Mouse (Mus musculus): Measurements from ENCODE around the gene Zfp334.

Gene Zfp334

DNA sequence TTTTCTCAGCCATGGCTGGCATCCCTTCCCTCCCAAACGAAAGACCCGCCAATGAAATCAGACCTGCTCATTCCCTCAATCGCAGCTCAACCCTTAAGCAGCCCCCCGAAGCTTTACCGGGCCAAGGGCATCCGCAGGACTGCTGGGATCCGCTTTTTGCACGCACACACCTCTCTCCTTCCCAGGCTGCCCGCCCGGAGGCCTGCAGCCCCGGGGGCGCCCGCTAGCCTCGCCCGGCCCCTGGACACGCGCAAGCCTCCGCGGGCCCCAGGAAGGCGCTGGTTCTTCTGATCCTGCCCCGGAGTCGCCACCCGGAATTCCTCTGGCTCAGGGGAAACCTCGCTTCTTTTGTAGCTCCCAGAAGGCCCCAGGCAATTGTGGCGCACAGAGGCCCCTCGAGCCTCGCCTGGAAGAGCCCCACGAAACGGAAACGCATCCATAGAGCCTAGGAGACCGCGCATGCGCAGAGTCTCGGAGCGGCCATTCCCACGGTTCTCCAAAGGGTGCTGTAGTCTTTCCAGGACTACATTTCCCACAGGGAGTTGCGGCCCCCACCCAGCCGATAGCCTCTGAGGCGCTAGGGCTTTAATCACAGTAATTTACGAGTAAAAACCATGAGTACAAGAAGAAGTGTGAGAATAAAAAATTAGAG, at the start of gene Zfp334:
TSS of gene Zfp334 (minus strand) at position 416 of the 652 bp plus-strand sequence.
- DNase-seq (ENCODE audit: low spot score in 2 of 2), result peak in 1 of 2 experiments; percentile 23

DNA sequence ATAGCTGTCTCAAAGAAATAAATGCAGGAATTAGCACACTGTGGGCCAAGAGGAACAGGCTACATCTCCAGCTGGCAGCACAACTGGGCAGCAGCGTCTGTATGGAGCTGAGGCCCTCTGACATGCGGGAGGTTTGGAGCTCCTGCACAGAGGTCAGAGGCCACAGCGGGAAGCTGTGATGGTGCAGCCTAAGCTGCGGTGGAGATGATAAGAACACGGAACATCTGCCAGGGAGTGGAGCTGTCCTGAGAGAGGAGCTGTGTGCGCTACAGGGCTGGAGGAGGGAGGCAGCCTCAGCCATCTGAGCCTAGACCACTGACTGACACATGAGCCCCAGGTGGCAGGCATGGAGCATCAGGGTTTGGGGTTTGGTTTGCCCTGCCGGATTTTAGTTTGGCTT, 40.6 kb upstream of the Zfp334 start:
- DNase-seq (ENCODE audit: low spot score in 2 of 2), result no peak

DNA sequence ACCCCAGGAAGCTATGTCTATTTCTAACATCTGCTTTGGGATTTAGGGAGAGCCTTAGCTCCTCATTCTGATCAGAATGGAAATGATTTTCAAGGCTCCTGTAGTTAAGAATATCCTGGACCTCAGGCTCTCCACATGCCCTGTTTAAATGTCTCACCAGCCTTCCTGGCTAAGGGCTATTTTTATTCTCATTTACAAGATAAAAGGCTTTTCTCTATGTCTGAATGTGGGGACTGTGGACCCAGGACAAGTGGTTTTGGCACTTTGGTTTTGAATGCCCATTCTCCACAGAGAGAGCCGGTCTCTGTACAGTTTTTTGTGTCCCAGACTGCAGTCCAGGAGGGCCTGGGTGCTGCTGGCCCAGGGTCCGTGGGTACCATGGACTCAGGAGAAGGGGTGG, 32.1 kb upstream of the Zfp334 start:
- DNase-seq (ENCODE audit: low spot score in 2 of 2), result no peak

DNA sequence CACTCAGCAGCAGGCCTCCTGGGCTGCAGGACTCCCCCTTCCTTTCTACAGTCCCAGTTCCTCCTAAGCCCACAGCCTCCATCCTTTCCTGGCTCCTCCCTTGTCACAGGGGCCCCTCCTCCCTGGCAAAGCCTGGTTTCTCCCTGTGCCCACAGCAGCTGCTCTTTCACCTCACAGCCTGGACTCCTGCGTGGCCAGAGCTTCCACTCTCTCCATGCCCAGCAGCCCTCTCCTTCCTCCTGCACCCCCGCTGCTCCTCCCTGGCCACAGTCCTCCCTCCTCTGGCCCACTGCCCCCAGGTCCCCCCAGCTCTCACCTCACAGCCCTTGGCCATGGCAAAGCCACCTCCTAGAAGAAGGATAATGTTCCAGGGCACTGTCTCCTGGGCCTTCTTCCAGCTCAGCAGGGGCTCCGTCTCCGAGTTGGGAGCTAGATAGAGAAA, 31.6 kb upstream of the Zfp334 start:
- no peak for DNase-seq (ENCODE audit: low spot score in 2 of 2)

DNA sequence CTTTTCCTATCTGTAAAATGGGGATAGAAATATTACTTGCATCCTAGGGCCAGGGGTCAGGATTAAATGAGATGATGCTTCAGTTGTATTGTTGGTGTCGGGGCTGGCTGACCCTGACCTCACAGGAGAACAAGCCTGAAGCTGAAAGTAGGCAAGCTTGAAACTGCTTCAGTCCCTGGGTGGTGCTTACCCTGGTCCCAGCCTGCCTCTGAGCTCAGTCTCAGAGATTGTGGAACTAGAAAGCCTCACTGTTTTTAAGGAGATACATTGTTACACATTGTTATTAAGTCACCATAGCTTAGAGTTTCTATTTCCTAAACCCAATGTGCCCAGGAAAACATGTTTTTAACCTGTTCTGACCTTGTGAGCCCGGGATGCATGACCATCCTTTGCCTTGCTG, 30.5 kb upstream of the Zfp334 start:
- DNase-seq (ENCODE audit: low spot score in 2 of 2), result no peak

DNA sequence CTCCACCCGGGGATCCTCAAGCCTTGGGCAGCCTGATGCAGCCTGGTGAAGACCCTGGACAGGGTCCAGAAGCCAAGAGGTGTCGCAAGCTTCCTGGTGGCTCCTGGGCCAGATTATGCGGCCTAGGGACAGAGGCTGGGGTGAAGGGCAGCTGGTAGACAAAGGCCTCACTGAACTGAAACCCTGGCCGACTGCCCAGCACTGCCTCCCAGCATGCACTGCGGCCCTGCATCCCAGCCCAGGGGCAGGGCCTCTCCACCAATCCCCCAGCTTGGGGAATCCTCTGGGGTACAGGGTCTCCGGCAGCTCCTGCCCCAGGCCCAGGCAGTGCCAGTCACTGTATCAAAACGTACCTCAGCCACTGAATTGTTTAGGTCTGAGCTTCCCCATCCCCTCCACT, 29.2 kb upstream of the Zfp334 start:
- no peak for DNase-seq (ENCODE audit: low spot score in 2 of 2)

DNA sequence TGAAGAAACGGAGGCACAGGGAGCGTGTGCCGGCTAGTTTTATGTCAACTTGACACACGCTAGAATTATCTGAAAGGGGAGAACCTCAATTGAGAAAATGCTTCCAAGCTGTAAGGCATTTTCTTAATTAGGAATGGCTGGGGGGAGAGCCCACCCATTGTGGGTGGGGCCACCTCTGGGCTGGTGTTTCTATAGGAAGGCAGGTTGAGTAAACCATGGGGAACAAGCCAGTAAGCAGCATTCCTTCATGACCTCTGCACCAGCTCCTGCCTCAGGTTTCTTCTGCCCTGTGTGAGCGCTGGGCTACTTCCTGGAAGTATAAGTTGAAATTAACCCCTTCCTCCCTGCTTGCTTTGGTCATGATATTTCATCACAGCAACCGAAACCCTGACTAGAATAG, 27.7 kb upstream of the Zfp334 start:
- no peak for DNase-seq (ENCODE audit: low spot score in 2 of 2)

DNA sequence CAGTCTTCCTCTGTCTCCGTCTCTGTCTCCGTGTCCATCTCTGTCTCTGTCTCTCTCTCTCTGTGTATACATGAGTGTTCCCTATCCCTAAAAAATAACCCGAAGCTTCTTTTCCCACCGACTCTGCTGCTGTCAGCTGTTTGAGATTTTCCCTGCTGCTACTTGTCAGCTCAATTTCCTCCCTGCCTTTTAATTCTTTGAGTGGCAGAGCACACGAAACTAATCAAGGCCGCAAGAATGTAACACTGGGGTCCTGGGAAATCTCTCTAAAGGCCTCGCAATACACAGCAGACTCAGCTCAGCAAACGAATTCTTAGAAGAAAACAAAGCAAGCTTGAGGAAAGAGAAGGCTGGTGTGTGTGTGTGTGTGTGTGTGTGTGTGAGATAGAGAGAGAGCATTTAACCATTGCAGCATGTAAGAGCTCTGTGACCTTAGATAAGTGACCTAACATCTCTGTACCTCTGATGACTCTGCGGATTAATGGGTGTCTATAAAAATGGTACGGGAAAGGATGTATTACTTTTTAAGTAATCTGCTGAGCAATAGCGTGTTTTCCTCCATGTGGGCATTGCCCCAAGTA, 27.2 kb upstream of the Zfp334 start:
- DNase-seq (ENCODE audit: low spot score in 2 of 2), result no peak

DNA sequence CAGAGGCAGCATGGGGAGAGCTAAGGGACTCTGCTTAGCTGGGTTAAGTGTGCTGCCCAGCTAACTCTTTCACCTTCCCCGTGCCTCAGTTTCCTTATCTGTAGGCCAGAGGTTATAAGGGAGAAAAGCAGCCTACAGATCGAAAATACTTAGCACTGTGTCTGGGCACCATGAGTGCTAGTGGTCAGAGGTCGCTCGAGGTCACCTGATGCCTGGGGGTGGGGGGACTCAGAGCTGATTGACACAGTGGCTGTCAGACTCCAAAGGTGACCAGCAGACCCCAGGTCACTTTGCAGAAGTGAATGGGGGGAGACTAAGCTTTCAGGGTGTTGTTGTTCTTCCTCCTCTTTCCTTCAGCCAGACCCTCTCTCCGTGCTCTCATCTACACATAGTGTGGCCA, 26.3 kb upstream of the Zfp334 start:
- no peak for DNase-seq (ENCODE audit: low spot score in 2 of 2)

DNA sequence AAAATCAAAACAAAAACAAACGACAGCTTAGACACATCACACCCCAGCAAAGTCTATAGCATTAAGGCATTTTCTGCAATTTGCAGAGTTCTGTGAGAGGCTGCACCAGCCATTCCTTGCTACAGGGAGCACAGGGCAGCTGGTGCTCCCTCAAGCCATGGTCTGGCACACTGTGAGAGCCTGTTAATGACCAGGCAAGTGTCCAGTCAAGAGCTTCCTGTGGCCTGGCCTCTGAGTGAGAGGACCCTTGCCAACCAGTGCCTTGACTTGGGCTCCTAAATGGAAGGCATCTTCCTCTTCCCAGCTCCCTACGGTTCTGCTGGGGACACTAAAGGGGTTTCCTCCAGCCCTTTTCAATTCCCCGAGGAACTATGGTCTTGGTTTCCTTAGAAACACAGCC, 25.8 kb upstream of the Zfp334 start:
- DNase-seq (ENCODE audit: low spot score in 2 of 2), result no peak

DNA sequence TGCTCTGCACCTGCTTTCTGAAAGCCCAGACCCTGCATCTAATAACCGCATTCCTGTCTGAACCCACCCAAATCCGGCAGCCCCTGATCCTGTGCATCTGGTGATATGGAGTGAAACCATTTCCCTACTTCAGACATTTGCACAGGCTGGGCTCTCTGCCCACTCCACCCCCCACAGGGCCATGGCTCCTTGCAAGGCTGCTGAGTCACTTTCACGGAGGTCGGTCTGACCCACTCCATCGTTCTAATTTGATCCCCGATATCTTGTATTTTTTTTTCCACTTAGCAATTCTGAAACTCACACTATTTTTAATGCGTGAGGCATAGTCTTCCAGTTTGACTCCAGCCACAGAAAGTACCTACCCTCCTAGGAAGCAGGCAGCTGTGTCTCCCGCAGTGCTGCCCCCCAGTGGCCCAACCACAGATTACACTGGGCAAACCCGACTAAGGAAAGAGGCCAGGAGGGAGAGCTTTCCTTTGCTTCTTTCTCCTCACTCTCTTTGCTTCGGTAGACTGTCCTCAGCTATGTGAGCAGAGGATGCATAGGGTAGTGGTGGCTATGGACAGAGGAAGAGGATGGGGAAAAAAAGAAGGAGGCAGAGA, 19.7 kb upstream of the Zfp334 start:
- peak in 1 of 2 experiments; percentile 40 for DNase-seq (ENCODE audit: low spot score in 2 of 2)

DNA sequence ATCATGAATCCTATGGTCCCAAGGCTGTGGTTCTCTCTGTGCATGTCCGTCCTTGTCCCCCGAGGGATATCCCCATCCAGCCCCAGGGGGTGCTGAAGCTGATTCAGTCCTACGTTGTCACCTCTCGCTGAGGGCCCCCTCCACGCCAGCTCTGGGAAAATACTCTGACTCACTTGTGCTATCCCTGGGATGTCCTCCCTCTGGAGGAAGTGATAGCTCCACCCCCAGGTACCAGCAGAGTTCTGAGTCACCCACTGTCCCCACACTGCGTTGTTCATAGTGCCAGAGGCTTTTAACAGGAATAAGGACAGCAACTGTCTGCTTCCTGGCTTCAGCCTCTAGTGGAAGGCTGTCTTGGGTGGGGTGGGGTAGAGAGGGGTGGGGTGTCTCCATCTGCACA, 17.3 kb upstream of the Zfp334 start:
- no peak for DNase-seq (ENCODE audit: low spot score in 2 of 2)

DNA sequence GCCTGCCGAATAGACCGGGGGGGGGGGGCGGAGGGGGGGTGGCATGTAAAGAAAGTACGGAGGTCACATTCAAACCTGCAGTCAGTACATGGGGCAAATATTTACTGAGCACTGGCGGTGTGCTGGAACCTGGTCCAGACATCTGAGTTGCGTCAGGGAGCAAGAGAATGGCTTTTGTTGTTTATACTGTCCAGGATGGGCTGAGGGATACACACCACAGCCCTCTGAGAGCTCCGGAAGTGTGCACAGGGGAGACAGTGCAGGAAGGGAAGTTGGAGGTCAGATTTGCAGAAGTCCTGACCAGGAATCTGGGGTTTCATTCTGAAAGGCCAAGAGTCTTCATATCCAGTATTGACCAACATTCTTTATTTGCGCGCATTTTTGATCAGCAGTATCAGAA, 16.9 kb upstream of the Zfp334 start:
- no peak for DNase-seq (ENCODE audit: low spot score in 2 of 2)

DNA sequence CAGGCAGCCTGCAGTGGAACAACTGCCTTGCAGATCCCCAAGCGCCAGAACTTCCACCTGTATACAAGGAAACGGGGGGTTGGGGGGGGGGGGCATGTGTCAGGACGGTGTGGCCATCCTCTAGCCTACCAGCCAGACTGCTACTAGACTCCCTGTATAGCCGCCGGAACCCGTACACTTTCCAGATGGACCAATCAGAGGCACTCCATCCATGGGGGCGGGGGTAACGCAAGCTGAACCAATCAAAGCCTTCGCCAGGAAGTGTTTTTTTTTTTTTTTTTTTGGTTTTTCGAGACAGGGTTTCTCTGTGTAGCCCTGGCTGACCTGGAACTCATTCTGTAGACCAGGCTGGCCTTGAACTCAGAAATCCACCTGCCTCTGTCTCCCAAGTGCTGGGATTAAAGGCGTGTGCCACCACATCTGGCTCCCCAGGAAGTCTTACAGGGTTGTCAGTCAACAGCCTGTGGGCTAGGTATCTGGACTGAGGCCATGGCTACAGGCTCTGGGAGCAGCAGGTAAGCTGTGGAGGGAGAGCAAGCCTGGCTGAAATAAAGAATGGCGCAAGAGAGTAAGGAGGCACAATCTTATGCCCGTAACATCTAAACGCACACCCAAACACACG, 10.2 kb upstream of the Zfp334 start:
- DNase-seq (ENCODE audit: low spot score in 2 of 2), result no peak

DNA sequence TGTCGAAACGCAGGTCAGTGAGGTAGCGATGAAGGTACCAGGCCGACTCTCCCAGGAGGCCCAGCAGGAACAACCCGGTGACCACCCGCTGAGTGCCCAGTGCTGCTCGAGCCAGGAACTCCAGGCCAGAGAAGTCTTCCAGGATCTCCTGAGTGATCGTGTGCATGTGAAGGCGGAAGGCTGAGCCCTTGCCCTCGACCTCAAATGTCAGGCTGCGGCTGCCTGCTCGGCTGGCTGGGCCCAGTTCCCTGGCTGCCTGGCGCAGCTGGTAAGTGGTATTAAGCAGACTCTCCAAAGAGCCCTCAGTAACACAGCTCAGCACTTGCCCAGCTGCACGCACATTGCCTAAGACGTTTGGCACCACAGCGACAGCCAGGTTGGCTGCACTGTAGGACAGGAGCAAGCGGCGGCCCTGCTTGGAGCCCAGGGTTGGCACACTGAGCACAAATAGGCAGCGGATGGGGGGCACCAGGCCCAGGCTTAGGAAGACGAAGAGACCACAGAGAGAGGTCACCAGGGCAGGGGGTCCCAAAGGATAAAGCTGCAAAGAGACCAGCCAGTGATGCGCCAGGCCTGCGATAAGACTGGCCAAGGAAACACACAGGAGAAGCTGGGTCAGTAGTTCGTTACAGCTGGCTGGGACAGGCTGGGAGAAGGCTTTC, 9.6 kb upstream of the Zfp334 start:
- no peak for DNase-seq (ENCODE audit: low spot score in 2 of 2)

DNA sequence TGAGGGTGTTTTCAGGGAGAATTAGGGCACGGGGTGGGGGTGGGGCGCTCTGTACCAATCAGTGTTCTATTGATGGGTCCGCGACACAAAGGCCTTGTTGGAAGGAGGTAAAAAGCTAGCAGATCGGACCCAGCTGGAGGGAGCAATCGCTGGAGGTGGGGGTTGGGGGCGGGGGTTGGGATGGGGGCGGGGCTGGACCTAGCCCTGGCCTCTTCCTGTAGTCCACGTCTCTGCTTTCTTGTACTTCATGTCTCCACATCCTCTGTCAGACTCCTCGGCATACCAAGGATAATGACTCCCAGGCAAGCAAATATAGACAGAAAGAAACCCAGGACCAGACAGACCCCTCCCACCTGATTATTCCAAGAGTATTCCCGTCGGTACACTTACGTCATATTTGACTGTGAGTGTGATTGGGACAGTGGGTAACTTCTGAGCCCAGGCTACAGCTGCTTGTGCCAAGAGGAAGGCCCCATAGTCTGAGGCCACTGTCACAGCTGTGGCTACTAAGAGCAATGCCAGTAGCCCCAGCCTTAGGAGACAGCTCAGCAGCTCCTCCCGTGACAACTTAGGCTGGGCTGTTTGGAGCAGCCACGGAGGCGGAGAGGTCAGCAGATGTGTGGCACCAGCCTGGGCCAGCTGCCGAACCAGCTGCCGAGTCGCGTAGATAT, 8.9 kb upstream of the Zfp334 start:
- no peak for DNase-seq (ENCODE audit: low spot score in 2 of 2)

DNA sequence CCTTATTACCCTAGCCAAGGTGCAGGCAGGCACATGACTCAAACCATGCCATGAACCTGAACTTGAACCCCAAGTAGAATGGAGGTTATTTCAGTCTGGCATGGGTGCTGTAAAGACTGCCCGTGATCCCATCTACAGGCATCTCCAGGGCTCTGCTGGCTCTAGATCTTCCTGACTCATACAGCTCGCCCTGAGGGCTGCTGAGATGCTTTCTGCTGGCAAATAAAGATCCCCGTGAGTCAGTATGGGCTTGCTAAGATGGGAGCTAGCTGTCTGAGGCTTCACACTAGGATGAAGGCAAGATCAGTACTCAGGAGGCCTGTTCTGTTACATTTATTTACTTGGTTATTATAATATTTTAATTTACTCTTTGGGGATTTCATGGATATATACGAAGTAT, 4.1 kb upstream of the Zfp334 start:
- no peak for DNase-seq (ENCODE audit: low spot score in 2 of 2)

DNA sequence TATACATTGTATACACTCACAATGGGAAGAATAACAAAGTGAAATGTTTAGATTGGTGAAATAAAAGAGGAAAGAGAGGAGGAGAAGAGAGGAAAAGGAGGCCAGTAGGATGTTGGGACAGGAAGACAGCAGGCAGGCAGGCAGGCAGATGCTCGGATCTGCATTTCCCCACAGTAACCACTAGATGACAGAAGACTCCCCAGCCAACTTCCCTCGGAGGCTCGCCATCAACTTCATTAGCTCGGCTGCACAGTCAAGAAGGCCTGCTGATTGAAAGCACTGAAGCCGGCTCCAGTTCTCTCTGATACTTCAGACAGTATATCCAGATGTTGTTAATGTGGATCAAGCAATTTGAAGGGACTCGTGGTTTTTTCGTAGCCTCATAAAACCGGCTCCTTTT, 3.5 kb upstream of the Zfp334 start:
- no peak for DNase-seq (ENCODE audit: low spot score in 2 of 2)

DNA sequence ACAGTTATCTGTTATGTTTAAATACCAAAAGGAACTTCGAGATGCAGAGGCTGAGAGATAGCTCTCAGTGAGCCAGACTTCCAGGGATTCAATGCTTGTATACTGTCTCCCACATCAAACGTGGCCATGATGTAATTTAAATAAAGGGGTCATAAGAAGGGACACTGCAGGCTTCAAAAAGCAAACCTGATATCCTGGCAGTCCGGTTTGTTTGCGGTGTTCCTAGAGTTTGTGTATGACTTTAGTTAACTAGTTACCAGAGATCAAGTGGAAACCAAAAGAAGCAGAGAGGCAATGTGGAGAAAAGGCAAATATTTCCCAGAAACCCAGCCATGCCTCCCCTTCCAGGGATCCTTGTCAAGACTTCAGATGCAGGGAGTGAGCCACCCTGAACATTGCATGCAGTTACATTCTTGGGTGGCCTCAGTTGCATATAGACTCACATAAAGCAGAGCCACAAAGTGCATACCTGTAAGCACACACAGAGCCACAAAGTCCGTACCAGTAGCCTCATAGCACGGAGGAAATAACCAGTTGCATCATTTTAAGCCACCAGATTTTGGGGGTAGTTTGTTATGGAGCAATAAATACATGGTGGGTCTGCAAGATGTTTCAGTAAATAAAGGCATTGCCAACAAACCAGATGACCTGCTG, 1.4 kb upstream of the Zfp334 start:
- DNase-seq (ENCODE audit: low spot score in 2 of 2), result no peak

DNA sequence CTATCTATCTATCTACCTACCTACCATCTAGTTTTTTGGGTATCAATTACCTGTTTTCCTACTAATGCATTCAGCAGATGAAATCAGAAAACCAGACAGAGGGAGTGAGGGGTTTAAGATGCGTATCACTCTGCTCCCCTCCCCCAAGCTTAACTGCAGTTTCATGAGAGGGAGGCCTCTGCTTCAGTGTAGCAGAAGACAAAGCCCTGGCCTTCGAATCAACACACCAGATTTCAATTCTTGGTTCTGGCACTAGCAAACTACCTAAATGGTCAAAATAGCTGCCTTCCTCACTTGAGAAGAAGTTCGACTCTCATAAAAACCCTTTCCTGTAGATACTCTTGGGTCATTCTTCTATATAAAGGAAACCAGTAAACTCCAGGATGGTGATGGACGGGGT, 689 bp downstream of the Zfp334 start:
- no peak for DNase-seq (ENCODE audit: low spot score in 2 of 2)

DNA sequence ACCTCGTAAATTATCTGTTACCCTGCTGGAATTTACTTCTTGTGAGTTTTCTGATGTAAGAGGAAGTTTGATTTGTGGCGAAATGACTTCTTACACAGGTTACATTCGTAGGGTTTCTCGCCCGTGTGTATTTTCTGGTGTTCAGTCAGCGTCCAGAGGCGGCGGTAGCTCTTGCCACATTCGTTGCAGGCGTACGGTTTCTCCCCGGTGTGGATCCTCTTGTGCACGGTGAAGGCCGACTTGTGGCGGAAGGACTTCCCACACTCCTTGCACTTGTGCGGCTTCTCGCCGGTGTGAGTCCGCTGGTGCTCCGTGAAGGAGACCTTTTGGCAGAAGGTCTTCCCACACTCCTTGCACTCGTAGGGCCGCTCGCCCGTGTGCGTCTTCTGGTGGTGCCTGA, 8.0 kb downstream of the Zfp334 start:
- DNase-seq (ENCODE audit: low spot score in 2 of 2), result no peak

All from spleen, postnatal 14 days (tissue).